Mouse (Mus musculus): ENCODE measurements around the gene Mlf2.

GRCm38 (mm10) chr6:124883351-124883750, 47.8 kb upstream of the Mlf2 start:
- TF ChIP-seq CTCF (conservative IDR thresholded peaks at IDR 0.05; ENCODE audit: low read length) (no peak), POU5F1 (IDR thresholded peaks at IDR 0.05; ENCODE audit: borderline replicate concordance, low read length) (no peak), NANOG (IDR thresholded peaks at IDR 0.05; ENCODE audit: borderline replicate concordance, low read length) (no peak)

Data from E14TG2a.4 (cell line).